Mouse (Mus musculus) heart, embryonic 16.5 days (tissue): Measurements from ENCODE around the gene B4galt1. TPM values are rescaled to one million over a fixed set of nuclear protein-coding genes. Genes with fewer than 3 reads are reported as not detected.
A peak's percentile ranks its signal among the peaks of the same experiment; 100 is the strongest.

Experiments used
- ATAC-seq: fragments of 200-750 bp; cut with Nextera tagmentation; replicated peaks from 2 replicates; pipeline ENCODE4 v1.8.0; 2017; ENCODE audit warnings: moderate number of reproducible peaks; ENCODE audit not compliant: insufficient read depth, low FRiP score; ENCODE audit errors: extremely low read depth
- H3K27ac ChIP-seq: fragments of 300-500 bp; sonication (generic); 2 replicates; pipeline ENCODE4 v1.5.1; 2014; ENCODE audit warnings: mild to moderate bottlenecking, low read length, control low read depth, moderate library complexity
- H3K27me3 ChIP-seq: fragments of 300-500 bp; sonication (generic); 2 replicates; pipeline ENCODE4 v1.6.1; 2014; ENCODE audit warnings: low read length, mixed read lengths; ENCODE audit not compliant: control insufficient read depth, insufficient read depth
- H3K36me3 ChIP-seq: fragments of 300-500 bp; sonication (generic); 2 replicates; pipeline ENCODE4 v1.6.1; 2014; ENCODE audit not compliant: control insufficient read depth, insufficient read depth
- H3K4me1 ChIP-seq: fragments of 300-500 bp; sonication (generic); 2 replicates; pipeline ENCODE4 v1.6.1; 2014; ENCODE audit warnings: low read length, mixed read lengths; ENCODE audit not compliant: control insufficient read depth, insufficient read depth
- H3K4me2 ChIP-seq: fragments of 300-500 bp; sonication (generic); 2 replicates; pipeline ENCODE4 v1.6.1; 2014; ENCODE audit warnings: low read depth, mild to moderate bottlenecking, control low read depth, low read length
- H3K4me3 ChIP-seq: fragments of 300-500 bp; sonication (generic); 2 replicates; pipeline ENCODE4 v1.5.1; 2014; ENCODE audit warnings: mild to moderate bottlenecking, control low read depth, low read length
- H3K9ac ChIP-seq: fragments of 300-500 bp; sonication (generic); 2 replicates; pipeline ENCODE4 v1.6.1; 2014; ENCODE audit warnings: low read length, control low read depth
- H3K9me3 ChIP-seq: fragments of 300-500 bp; sonication (generic); replicated peaks from 2 replicates; pipeline ENCODE4 v1.6.1; 2016; ENCODE audit warnings: low read length; ENCODE audit not compliant: control insufficient read depth
- WGBS: fragments of 180-500 bp; shearing (Covaris S2); extraction: QIAGEN DNeasy Blood & Tissue Kit; methylation state at CpG from one replicate; pipeline ENCODE4 v1.1.7; 2014; 5-methylcytosine and 5-hydroxymethylcytosine counted together
- microRNA-seq: library from miRNA; unstranded; fragments of <30 nt; microRNA quantifications from one replicate; pipeline ENCODE4, GENCODE M21; 2017
- polyA plus RNA-seq: library from polyadenylated mRNA; unstranded; fragments of >200 nt; fragmentation: Nextera tagmentation; extraction: Ambion mirVana; gene quantifications from 2 replicates; pipeline ENCODE4 v1.2.1, GENCODE M21; 2015

Gene B4galt1
- polyA plus RNA-seq, 1 experiment from 2014 or later, result 54.5 TPM

GRCm38 (mm10) chr4:40776416-40776815 lies 77.4 kb downstream of the B4galt1 start:
- no peak for ATAC-seq
- Histone ChIP-seq H3K4me3 (no peak overlapping the region), H3K36me3 (no peaks in the 10 kb centered on the region), H3K4me2 (no peak overlapping the region), H3K27me3 (no peaks in the 10 kb centered on the region), H3K4me1 (peaks cover 5% of the 10 kb centered on the region), H3K9ac (no peak overlapping the region), H3K27ac (no peak overlapping the region), H3K9me3 (no peaks in the 10 kb centered on the region)
- WGBS, result 76% methylated on average over 4 of the region's 4 CpGs

GRCm38 (mm10) chr4:40774279-40775259 lies 79.2 kb downstream of the B4galt1 start:
- Histone ChIP-seq H3K9ac (peak overlapping the region; percentile 60), H3K36me3 (no peaks in the 10 kb centered on the region), H3K4me3 (peak overlapping the region; percentile 34), H3K4me2 (peak overlapping the region; percentile 66), H3K27me3 (no peaks in the 10 kb centered on the region), H3K9me3 (no peaks in the 10 kb centered on the region), H3K27ac (peak overlapping the region; percentile 20; the same call in 1 of the 2 replicates), H3K4me1 (peaks cover 5% of the 10 kb centered on the region)
- 12% methylated on average over 12 of the region's 12 CpGs for WGBS
- peak; percentile 66 for ATAC-seq

GRCm38 (mm10) chr4:40759876-40760275 lies 93.9 kb downstream of the B4galt1 start:
- H3K36me3 ChIP-seq, result peaks cover 2% of the 10 kb centered on the region; the same call in 1 of the 2 replicates
- no peak overlapping the region for H3K4me3 ChIP-seq
- H3K9me3 ChIP-seq, result no peaks in the 10 kb centered on the region
- H3K4me1 ChIP-seq, result peaks cover 2% of the 10 kb centered on the region; the same call in 1 of the 2 replicates
- H3K9ac ChIP-seq, result no peak overlapping the region
- H3K27ac ChIP-seq, result no peak overlapping the region
- ATAC-seq, result no peak
- H3K27me3 ChIP-seq, result no peaks in the 10 kb centered on the region
- 36% methylated on average over 5 of the region's 5 CpGs for WGBS
- no peak overlapping the region for H3K4me2 ChIP-seq

GRCm38 (mm10) chr4:40757780-40758420 lies 95.9 kb downstream of the B4galt1 start, which contains the start of gene Smu1:
Gene Smu1 (minus strand): TSS chr4:40757923.
- Histone ChIP-seq H3K4me1 (peaks cover 2% of the 10 kb centered on the region; the same call in 1 of the 2 replicates), H3K4me2 (peak within 1 kb of the TSS; percentile 68), H3K36me3 (peaks cover 16% of the 10 kb centered on the region), H3K4me3 (peak within 1 kb of the TSS; percentile 93), H3K9ac (peak within 1 kb of the TSS; percentile 89), H3K27ac (peak within 1 kb of the TSS; percentile 52; the same call in 1 of the 2 replicates), H3K9me3 (no peaks in the 10 kb centered on the region), H3K27me3 (no peaks in the 10 kb centered on the region)
- WGBS, result under 1% methylated on average over 40 of the region's 40 CpGs
- ATAC-seq, result peak; percentile 96

- Histone ChIP-seq H3K27ac (peak overlapping the region; percentile 52; the same call in 1 of the 2 replicates), H3K9me3 (no peaks in the 10 kb centered on the region), H3K4me3 (peak overlapping the region; percentile 93), H3K36me3 (peaks cover 21% of the 10 kb centered on the region), H3K4me2 (peak overlapping the region; percentile 68), H3K4me1 (peaks cover 2% of the 10 kb centered on the region; the same call in 1 of the 2 replicates), H3K27me3 (no peaks in the 10 kb centered on the region), H3K9ac (peak overlapping the region; percentile 89)
- peak; percentile 75 for ATAC-seq
- under 1% methylated on average over 37 of the region's 39 CpGs for WGBS
Measured at GRCm38 (mm10) chr4:40757157-40757779, 96.5 kb downstream of the B4galt1 start.

Small RNA genes within 50 kb of the gene (microRNA-seq; reads per million reads assigned to microRNA genes)
- not detected for gene Gm24112
- not detected for gene Gm25931
- not detected for gene Mir5123

Other genes starting within 250 kb of the B4galt1 start
- 29.1 and 31.5 TPM in 2 replicates for gene Aptx, start 150.8 kb downstream of the B4galt1 start, polyA plus RNA-seq
- 238 and 262 TPM in 2 replicates for gene Dnaja1, start 131.9 kb downstream of the B4galt1 start, polyA plus RNA-seq
- 101 and 102 TPM in 2 replicates for gene Smu1, start 96.1 kb downstream of the B4galt1 start, polyA plus RNA-seq
- 5.4 and 6.4 TPM in 2 replicates for gene Spink4, start 66.0 kb upstream of the B4galt1 start, polyA plus RNA-seq
- 189 and 218 TPM in 2 replicates for gene Bag1, start 94.3 kb upstream of the B4galt1 start, polyA plus RNA-seq
- gene Chmp5, start 94.4 kb upstream of the B4galt1 start, polyA plus RNA-seq, result 75.8 and 75.9 TPM in 2 replicates
- gene Nfx1, start 116.9 kb upstream of the B4galt1 start, polyA plus RNA-seq, result 55.6 and 57.6 TPM in 2 replicates
- gene Aqp7, start 194.1 kb upstream of the B4galt1 start, polyA plus RNA-seq, result 1.1 TPM in 2 replicates
- gene Aqp3, start 244.2 kb upstream of the B4galt1 start, polyA plus RNA-seq, result 1.6 and 1.7 TPM in 2 replicates